Mouse (Mus musculus) stomach, postnatal 0 days (tissue): Measurements from ENCODE around the gene Tubb5. TPM values are rescaled to one million over a fixed set of nuclear protein-coding genes. Genes with fewer than 3 reads are reported as not detected.

Experiments used
- ATAC-seq: fragments of 200-750 bp; cut with Nextera tagmentation; 2 replicates; pipeline ENCODE4 v1.8.0; 2017; ENCODE audit not compliant: low FRiP score, low TSS enrichment
- DNase-seq: peaks from one replicate; pipeline ENCODE4 v3.0.0-alpha.2; 2016; ENCODE audit warnings: low spot score
- H3K27ac ChIP-seq: fragments of 300-500 bp; sonication (generic); replicated peaks from 2 replicates; pipeline ENCODE4 v1.5.1; 2014; ENCODE audit warnings: mild to moderate bottlenecking, control low read depth
- H3K27me3 ChIP-seq: fragments of 300-500 bp; sonication (generic); 2 replicates; pipeline ENCODE4 v1.6.1; 2014; ENCODE audit warnings: low read length; ENCODE audit not compliant: control insufficient read depth, insufficient read depth
- H3K36me3 ChIP-seq: fragments of 300-500 bp; sonication (generic); 2 replicates; pipeline ENCODE4 v1.6.1; 2014; ENCODE audit warnings: low read length, mixed read lengths; ENCODE audit not compliant: control insufficient read depth, insufficient read depth
- H3K4me1 ChIP-seq: fragments of 300-500 bp; sonication (generic); replicated peaks from 2 replicates; pipeline ENCODE4 v1.6.1; 2014; ENCODE audit warnings: antibody characterized with exemption; ENCODE audit not compliant: control insufficient read depth, insufficient read depth
- H3K4me2 ChIP-seq: fragments of 300-500 bp; sonication (generic); replicated peaks from 2 replicates; pipeline ENCODE4 v1.6.1; 2014; ENCODE audit warnings: low read depth, mild to moderate bottlenecking, control low read depth, moderate library complexity
- H3K4me3 ChIP-seq: fragments of 300-500 bp; sonication (generic); 2 replicates; pipeline ENCODE4 v1.5.1; 2014; ENCODE audit warnings: low read depth, low read length, control low read depth
- H3K9ac ChIP-seq: fragments of 300-500 bp; sonication (generic); 2 replicates; pipeline ENCODE4 v1.6.1; 2014; ENCODE audit warnings: mild to moderate bottlenecking, low read length, control low read depth, mixed read lengths
- H3K9me3 ChIP-seq: fragments of 300-500 bp; sonication (generic); 2 replicates; pipeline ENCODE4 v1.6.1; 2016; ENCODE audit warnings: low read length; ENCODE audit not compliant: control insufficient read depth
- CTCF ChIP-seq: IDR thresholded peaks from 2 replicates; pipeline ENCODE4 v1.5.1; 2016; ENCODE audit warnings: antibody characterized with exemption, low read depth, mild to moderate bottlenecking, moderate library complexity
- EP300 ChIP-seq: optimal IDR thresholded peaks from 2 replicates; pipeline ENCODE3; 2016; ENCODE audit warnings: antibody characterized with exemption
- WGBS: fragments of 180-500 bp; shearing (Covaris S2); extraction: QIAGEN DNeasy Blood & Tissue Kit; methylation state at CpG from one replicate; pipeline ENCODE4 v1.1.7; 2014; 5-methylcytosine and 5-hydroxymethylcytosine counted together
- microRNA-seq: library from miRNA; unstranded; fragments of <30 nt; microRNA quantifications from one replicate; pipeline ENCODE4, GENCODE M21; 2016
- polyA plus RNA-seq: library from polyadenylated mRNA; unstranded; fragments of >200 nt; fragmentation: Nextera tagmentation; extraction: Ambion mirVana; gene quantifications from 2 replicates; pipeline ENCODE4 v1.2.1, GENCODE M21; 2015

The Tubb5 gene
- polyA plus RNA-seq, 1 experiment from 2014 or later: 296 TPM

GRCm38 (mm10) chr17:35790933-35791332, 47.2 kb downstream of the Tubb5 start:
- H3K36me3 ChIP-seq: no peaks in the 10 kb centered on the region
- no peaks in the 10 kb centered on the region for H3K9me3 ChIP-seq
- no peak overlapping the region for H3K4me3 ChIP-seq
- no peaks in the 10 kb centered on the region for H3K27me3 ChIP-seq
- DNase-seq (no peak), ATAC-seq (no peak; the same call in 1 of the 2 replicates)
- no peak overlapping the region for H3K4me2 ChIP-seq
- 75% methylated on average over 4 of the region's 4 CpGs for WGBS
- H3K9ac ChIP-seq: no peak overlapping the region
- H3K4me1 ChIP-seq: no peaks in the 10 kb centered on the region
- TF ChIP-seq EP300: no peak
- no peak for TF ChIP-seq CTCF
- no peak overlapping the region for H3K27ac ChIP-seq

- Histone ChIP-seq H3K4me2 (no peak overlapping the region), H3K4me1 (no peaks in the 10 kb centered on the region), H3K27ac (no peak overlapping the region), H3K9me3 (no peaks in the 10 kb centered on the region), H3K4me3 (no peak overlapping the region), H3K9ac (no peak overlapping the region), H3K27me3 (no peaks in the 10 kb centered on the region), H3K36me3 (no peaks in the 10 kb centered on the region)
- ATAC-seq (no peak), DNase-seq (no peak)
- TF ChIP-seq CTCF (no peak), EP300 (no peak)
- WGBS: 83% methylated on average over 3 of the region's 3 CpGs
These were observed 50.1 kb downstream of the Tubb5 start for GRCm38 (mm10) chr17:35788025-35788424.

GRCm38 (mm10) chr17:35787493-35787892, 50.6 kb downstream of the Tubb5 start:
- no peak overlapping the region for H3K9ac ChIP-seq
- H3K27ac ChIP-seq: no peak overlapping the region
- H3K9me3 ChIP-seq: no peaks in the 10 kb centered on the region
- no peak overlapping the region for H3K4me3 ChIP-seq
- no peaks in the 10 kb centered on the region for H3K36me3 ChIP-seq
- no peaks in the 10 kb centered on the region for H3K4me1 ChIP-seq
- H3K27me3 ChIP-seq: no peaks in the 10 kb centered on the region
- ATAC-seq (no peak), DNase-seq (no peak)
- H3K4me2 ChIP-seq: no peak overlapping the region
- TF ChIP-seq EP300 (no peak), CTCF (no peak)

GRCm38 (mm10) chr17:35785140-35785539, 53.0 kb downstream of the Tubb5 start:
- Histone ChIP-seq H3K4me3 (no peak overlapping the region), H3K4me2 (no peak overlapping the region), H3K4me1 (no peaks in the 10 kb centered on the region), H3K9me3 (no peaks in the 10 kb centered on the region), H3K36me3 (no peaks in the 10 kb centered on the region), H3K27ac (no peak overlapping the region), H3K27me3 (no peaks in the 10 kb centered on the region), H3K9ac (no peak overlapping the region)
- WGBS: 73% methylated on average over 4 of the region's 4 CpGs
- DNase-seq (no peak), ATAC-seq (no peak)
- no peak for TF ChIP-seq EP300
- no peak for TF ChIP-seq CTCF

GRCm38 (mm10) chr17:35783944-35784343, 54.2 kb downstream of the Tubb5 start:
- no peak for DNase-seq
- Histone ChIP-seq H3K9ac (no peak overlapping the region), H3K27me3 (no peaks in the 10 kb centered on the region), H3K36me3 (no peaks in the 10 kb centered on the region), H3K4me2 (no peak overlapping the region), H3K9me3 (no peaks in the 10 kb centered on the region), H3K27ac (no peak overlapping the region), H3K4me3 (no peak overlapping the region), H3K4me1 (peaks cover 8% of the 10 kb centered on the region; the same call in 1 of the 2 replicates)
- ATAC-seq: peak; percentile 60
- no peak for TF ChIP-seq EP300
- no peak for TF ChIP-seq CTCF
- 74% methylated on average over 6 of the region's 6 CpGs for WGBS

Small RNA genes lying within 50 kb of the gene (microRNA-seq; reads per million reads assigned to microRNA genes)
- gene Gm28033: 2.3 reads per million

Other genes with a start within 250 kb of the Tubb5 start
- gene Sfta2, start 236.8 kb downstream of the Tubb5 start, polyA plus RNA-seq: 7.6 and 8.6 TPM in 2 replicates
- gene Gm9573, start 211.7 kb downstream of the Tubb5 start, polyA plus RNA-seq: 2.6 and 3.9 TPM in 2 replicates
- gene Mucl3, start 194.6 kb downstream of the Tubb5 start, polyA plus RNA-seq: 768 and 930 TPM in 2 replicates
- gene Vars2, start 170.7 kb downstream of the Tubb5 start, polyA plus RNA-seq: 10.3 and 10.6 TPM in 2 replicates
- 20.7 and 20.8 TPM in 2 replicates for gene Gtf2h4, start 164.6 kb downstream of the Tubb5 start, polyA plus RNA-seq
- gene Ddr1, start 133.7 kb downstream of the Tubb5 start, polyA plus RNA-seq: 50.8 TPM in 2 replicates
- gene Ier3, start 16.6 kb downstream of the Tubb5 start, polyA plus RNA-seq: 74.8 and 79.5 TPM in 2 replicates
- 41.0 and 43.5 TPM in 2 replicates for gene Flot1, start 15.1 kb downstream of the Tubb5 start, polyA plus RNA-seq
- gene Mdc1, start 3.2 kb upstream of the Tubb5 start, polyA plus RNA-seq: 2.1 and 2.2 TPM in 2 replicates
- gene Nrm, start 23.0 kb upstream of the Tubb5 start, polyA plus RNA-seq: 27.3 and 27.4 TPM in 2 replicates
- gene Ppp1r18, start 27.3 kb upstream of the Tubb5 start, polyA plus RNA-seq: 15.3 and 16.6 TPM in 2 replicates
- gene Dhx16, start 41.5 kb upstream of the Tubb5 start, polyA plus RNA-seq: 14.2 and 19.3 TPM in 2 replicates
- gene 2310061I04Rik, start 59.1 kb upstream of the Tubb5 start, polyA plus RNA-seq: 20.5 and 21.7 TPM in 2 replicates
- gene Atat1, start 71.8 kb upstream of the Tubb5 start, polyA plus RNA-seq: 12.7 and 14.5 TPM in 2 replicates
- gene Mrps18b, start 78.1 kb upstream of the Tubb5 start, polyA plus RNA-seq: 80.0 and 83.4 TPM in 2 replicates
- 13.9 and 17.4 TPM in 2 replicates for gene Ppp1r10, start 78.1 kb upstream of the Tubb5 start, polyA plus RNA-seq
- gene Abcf1, start 131.5 kb upstream of the Tubb5 start, polyA plus RNA-seq: 54.8 and 71.5 TPM in 2 replicates
- gene Gnl1, start 141.5 kb upstream of the Tubb5 start, polyA plus RNA-seq: 24.6 and 25.1 TPM in 2 replicates
- gene Prr3, start 141.9 kb upstream of the Tubb5 start, polyA plus RNA-seq: 10.8 and 10.9 TPM in 2 replicates
- 1.0 and 1.1 TPM in 2 replicates for gene H2-T24, start 182.3 kb upstream of the Tubb5 start, polyA plus RNA-seq
- gene H2-T23, start 194.5 kb upstream of the Tubb5 start, polyA plus RNA-seq: 35.9 and 40.2 TPM in 2 replicates
- 18.9 and 21.0 TPM in 2 replicates for gene H2-T22, start 204.4 kb upstream of the Tubb5 start, polyA plus RNA-seq
- not detected in 2 replicates for gene Gm6034, start 204.7 kb upstream of the Tubb5 start, polyA plus RNA-seq
- 0.08 and 0.10 TPM in 2 replicates for gene Gm11127, start 220.1 kb upstream of the Tubb5 start, polyA plus RNA-seq